In genomic region chrX:77799554-77799953, GRCm38 (mm10) we compare ENCODE assay signal across 31 mouse cellular contexts. TPM values are rescaled to one million over a fixed set of nuclear protein-coding genes. Genes with fewer than 3 reads are reported as not detected.
DNase-seq lines count a peak whose midpoint lies in the region; ATAC-seq and TF ChIP-seq lines count a peak whose summit lies in the region.
"Had no signal": no experiment of that assay in that cellular context is flagged by ENCODE, and none has a peak within 500 bp of the region (broad histone marks: within the 10 kb centered on the region; RNA-seq: fewer than 3 reads in every experiment).

No protein-coding gene starts in this region.

- DNase-seq in lung, postnatal 36 days, result peak; percentile 17
- DNase-seq in lung, postnatal 10 days, result no peak
- DNase-seq in 416B (ENCODE audit: low read depth) (peak; percentile 57), CH12.LX (ENCODE audit: extremely low read depth) (no peak), NIH3T3 (ENCODE audit: low read depth) (peak; percentile 3)
- DNase-seq in adrenal gland, adult (ENCODE audit: inconsistent age in 2 of 2, low spot score in 1 of 2), result no peak
- DNase-seq in adrenal gland, postnatal 36 days, result no peak
- DNase-seq: adrenal gland, adult 2 months; adrenal gland, adult 8-10 months; adrenal gland, postnatal 10 days; adrenal gland, postnatal 14 days; adrenal gland, postnatal 25 days; B cell, adult 2 months; cerebellum, adult 11 months; cerebellum, adult 11-12 months; cerebellum, adult 18-20 months; cerebellum, adult 2 months; cerebellum, adult 8-10 months; cerebellum, adult 9-10 months; cerebellum, adult 9-11 months had no signal

- H3K9ac ChIP-seq in CH12.LX (ENCODE audit: insufficient read depth, low read depth), result no peak overlapping the region

- no peak for TF ChIP-seq RAD21 in CH12.LX (IDR thresholded peaks at IDR 0.05; ENCODE audit: low read depth, low read length)

- H3K4me3 ChIP-seq in CH12.LX (replicated peaks in 1 of 3; ENCODE audit: low read depth in 2 of 3, low read length in 2 of 3, poor library complexity in 1 of 3), result no peak overlapping the region

- no peaks in the 10 kb centered on the region for H3K27me3 ChIP-seq in CH12.LX (replicated peaks)
- H3K27me3 ChIP-seq: Patski had no signal

- peaks cover 20 to 47% of the 10 kb centered on the region in 2 experiments for H3K4me1 ChIP-seq in CH12.LX (ENCODE audit: control insufficient read depth in 1 of 2, insufficient read depth in 2 of 2)

- dilution Hi-C loops in CH12.LX (cut with MboI; ENCODE audit: extremely low pct_ligation_motif_present, extremely low pct_unique_long_range_greater_than_20kb, low sequenced_read_pairs), result no loop called here

- H3K9me3 ChIP-seq in CH12.LX (replicated peaks; ENCODE audit: low read length), result no peaks in the 10 kb centered on the region
- H3K9me3 ChIP-seq: G1E had no signal

- no peak for ATAC-seq in monocyte, adult 5-6 weeks (replicated peaks; ENCODE audit: insufficient number of reproducible peaks, low FRiP score, low TSS enrichment, poor library complexity, severe bottlenecking)
- ATAC-seq: activated CD4-positive, CD25-positive, alpha-beta regulatory T cell, adult 4 months; CD4-positive, CD25-positive, alpha-beta regulatory T cell, adult 4 months; Patski had no signal

- in situ Hi-C loops in CH12.LX (cut with MboI; ENCODE audit: low pct_ligation_motif_present, low pct_unique_long_range_greater_than_20kb, low sequenced_read_pairs), result loop anchor here (10.0 kb wide), 1 partner anchor 55 kb away; no protein-coding TSS in a partner anchor

- no peaks in the 10 kb centered on the region for H3K36me3 ChIP-seq in CH12.LX (replicated peaks in 1 of 2; ENCODE audit: control insufficient read depth in 1 of 2, insufficient read depth in 1 of 2, low read length in 1 of 2)
- H3K36me3 ChIP-seq: G1E had no signal

- TF ChIP-seq POLR2A in CH12.LX (IDR thresholded peaks at IDR 0.05; ENCODE audit: low read depth, low read length), result no peak

- no peak overlapping the region for H3K4me2 ChIP-seq in CH12.LX (ENCODE audit: insufficient read depth, low read depth, poor library complexity, severe bottlenecking)

- peaks cover 4% of the 10 kb centered on the region; the same call in 1 of the 2 replicates for H3K79me2 ChIP-seq in CH12.LX (replicated peaks; ENCODE audit: control insufficient read depth, extremely low read depth, insufficient read depth, poor library complexity, severe bottlenecking)

- peak; percentile 76 for TF ChIP-seq EP300 in CH12.LX (IDR thresholded peaks at IDR 0.05; ENCODE audit: low read length)

- H3K27ac ChIP-seq in CH12.LX (ENCODE audit: insufficient read depth, low read depth), result 0 out of 2 replicates have a peak overlapping the region, but pooled peaks have one; percentile 83

- TF ChIP-seq CTCF in CH12.LX (conservative IDR thresholded peaks at IDR 0.05 in 1 of 2, IDR thresholded peaks at IDR 0.05 in 1 of 2; ENCODE audit: low read depth in 2 of 2, low read length in 2 of 2), result no peak

TF ChIP-seq in CH12.LX, 34 proteins besides CTCF, POLR2A, EP300 and RAD21:
- TF ChIP-seq BHLHE40 (IDR thresholded peaks at IDR 0.05; ENCODE audit: low read depth, low read length) (peak; percentile 58; the same call in 1 of the 2 replicates), JUND (conservative IDR thresholded peaks at IDR 0.05; ENCODE audit: low read depth, low read length) (peak; percentile 26; the same call in 1 of the 2 replicates), NELFE (IDR thresholded peaks at IDR 0.05; ENCODE audit: low read depth, low read length) (no peak), NRF1 (IDR thresholded peaks at IDR 0.05; ENCODE audit: low read depth, low read length) (no peak), E2F4 (IDR thresholded peaks at IDR 0.05; ENCODE audit: insufficient replicate concordance, low read depth, low read length) (no peak), TBP (conservative IDR thresholded peaks at IDR 0.05; ENCODE audit: low read depth, low read length) (no peak), IRF4 (IDR thresholded peaks at IDR 0.05; ENCODE audit: low read depth, low read length) (peak; percentile 93), MEF2A (IDR thresholded peaks at IDR 0.05; ENCODE audit: borderline replicate concordance, low read depth, low read length) (peak; percentile 51; the same call in 1 of the 2 replicates), HCFC1 (IDR thresholded peaks at IDR 0.05; ENCODE audit: low read depth, low read length) (no peak; the same call in 1 of the 2 replicates), CHD2 (IDR thresholded peaks at IDR 0.05; ENCODE audit: low read length) (peak; percentile 53; the same call in 1 of the 2 replicates), ETS1 (conservative IDR thresholded peaks at IDR 0.05; ENCODE audit: low read depth, low read length) (peak; percentile 61), SMC3 (IDR thresholded peaks at IDR 0.05; ENCODE audit: low read depth, low read length) (no peak), KAT2A (IDR thresholded peaks at IDR 0.05; ENCODE audit: insufficient replicate concordance, low read length) (no peak), RCOR1 (conservative IDR thresholded peaks at IDR 0.05; ENCODE audit: low read depth, low read length) (0 out of 2 replicates have a peak, but pooled peaks have one; percentile 30), POLR2AphosphoS2 (IDR thresholded peaks at IDR 0.05; ENCODE audit: low read depth, low read length) (no peak), USF1 (IDR thresholded peaks at IDR 0.05; ENCODE audit: low read depth, low read length) (no peak), MAFK (IDR thresholded peaks at IDR 0.05; ENCODE audit: insufficient replicate concordance, low read length) (peak; percentile 29; the same call in 1 of the 2 replicates), JUN (IDR thresholded peaks at IDR 0.05; ENCODE audit: insufficient read depth, low read depth, low read length) (no peak), PAX5 (IDR thresholded peaks at IDR 0.05; ENCODE audit: low read length) (no peak), CHD1 (IDR thresholded peaks at IDR 0.05; ENCODE audit: low read depth, low read length) (no peak), TCF12 (IDR thresholded peaks at IDR 0.05; ENCODE audit: low read depth, low read length) (peak; percentile 58), ZNF384 (IDR thresholded peaks at IDR 0.05; ENCODE audit: low read depth, low read length) (no peak), MAX (IDR thresholded peaks at IDR 0.05; ENCODE audit: low read length) (no peak), ZMIZ1 (IDR thresholded peaks at IDR 0.05; ENCODE audit: low read depth, low read length) (no peak), ZKSCAN1 (IDR thresholded peaks at IDR 0.05; ENCODE audit: borderline replicate concordance, low read depth, low read length) (no peak), UBTF (IDR thresholded peaks at IDR 0.05; ENCODE audit: low read depth, low read length) (no peak), MAZ (IDR thresholded peaks at IDR 0.05; ENCODE audit: low read depth, low read length) (no peak), USF2 (conservative IDR thresholded peaks at IDR 0.05; ENCODE audit: low read depth, low read length) (no peak), GABPA (IDR thresholded peaks at IDR 0.05; ENCODE audit: insufficient replicate concordance, low read depth, low read length) (no peak), ELF1 (IDR thresholded peaks at IDR 0.05; ENCODE audit: low read depth, low read length) (no peak), SIN3A (IDR thresholded peaks at IDR 0.05; ENCODE audit: low read length) (no peak), MYC (IDR thresholded peaks at IDR 0.05; ENCODE audit: low read depth, low read length) (no peak), MXI1 (IDR thresholded peaks at IDR 0.05; ENCODE audit: low read depth, low read length) (no peak), ZC3H11A (IDR thresholded peaks at IDR 0.05; ENCODE audit: low read depth, low read length) (no peak)

RNA-seq across cellular contexts. Expression of gene Prkx, which starts 3.5 kb away (rescaled TPM):
- 10.4 and 10.9 TPM in 2 replicates for total RNA-seq in CH12.LX (2012; rRNA removed)
- total RNA-seq in CH12.LX (2014; rRNA removed), result 11.5 and 13.0 TPM in 2 replicates
- polyA plus RNA-seq in CH12.LX (2012; ENCODE audit: insufficient read length, low read depth), result 12.0 and 15.2 TPM in 2 replicates
- 46.7 to 56.2 TPM (median 49.5 TPM) in 3 replicates for total RNA-seq in monocyte, adult 5-6 weeks (2017)
- total RNA-seq in adrenal gland, postnatal 36 days (2021), result 10 to 100 TPM; 15.3 to 19.0 TPM

RNA-seq across cellular contexts. Expression of gene Pbsn, which starts 53.9 kb away (rescaled TPM):
- total RNA-seq in CH12.LX (2012; rRNA removed), result not detected in 2 replicates
- total RNA-seq in CH12.LX (2014; rRNA removed), result not detected in 2 replicates
- polyA plus RNA-seq in CH12.LX (2012; ENCODE audit: insufficient read length, low read depth), result not detected in 2 replicates
- not detected in 3 replicates for total RNA-seq in monocyte, adult 5-6 weeks (2017)
- not detected for total RNA-seq in adrenal gland, postnatal 36 days (2021)
- total RNA-seq: adrenal gland, adult 18-20 months; adrenal gland, adult 2 months; adrenal gland, adult 8-10 months; adrenal gland, postnatal 10 days; adrenal gland, postnatal 14 days; adrenal gland, postnatal 25 days; adrenal gland, postnatal 4 days; ES-E14; G1E; MEL had no signal
- polyA plus RNA-seq: activated CD4-positive, CD25-positive, alpha-beta regulatory T cell, adult 4 months; adrenal gland, adult 2 months; brain, embryonic 14.5 days; C2C12; CD4-positive, CD25-positive, alpha-beta regulatory T cell, adult 4 months; cerebellum, adult 2 months; G1E; Patski had no signal

Comparison
In these comparisons a context has a peak if more than half of its experiments do, and no peak if none do; other contexts are left out.
1. DNase-seq: peak in lung, postnatal 36 days (single experiment), 416B (single experiment) and NIH3T3 (single experiment); none in lung, postnatal 10 days (single experiment), CH12.LX (single experiment), adrenal gland, adult (0 of 2) and adrenal gland, postnatal 36 days (0 of 2).